Mouse (Mus musculus): ENCODE results near the gene BC107364. TPM values are rescaled to one million over a fixed set of nuclear protein-coding genes. Genes with fewer than 3 reads are reported as not detected.
"Not testable (repeated sequence)": the region's sequence is repeated elsewhere in the genome, so short reads cannot be mapped to it uniquely, and the experiment has no call there.

BC107364 gene
- polyA plus RNA-seq, 1 experiment from 2014 or later = not detected

GRCm38 (mm10) chr3:96494456-96494855, 42.4 kb upstream of the BC107364 start:
- not testable (repeated sequence) for H3K4me1 ChIP-seq (replicated peaks); ATAC-seq (ENCODE audit: low FRiP score); H3K27me3 ChIP-seq; H3K4me2 ChIP-seq; H3K9ac ChIP-seq; H3K27ac ChIP-seq; H3K4me3 ChIP-seq; H3K9me3 ChIP-seq; H3K36me3 ChIP-seq
- 94% methylated on average over 6 of the region's 11 CpGs for WGBS

GRCm38 (mm10) chr3:96489636-96490035, 37.5 kb upstream of the BC107364 start:
- not testable (repeated sequence) for H3K4me1 ChIP-seq (replicated peaks); H3K27me3 ChIP-seq; H3K4me3 ChIP-seq; H3K36me3 ChIP-seq; ATAC-seq (ENCODE audit: low FRiP score); H3K9me3 ChIP-seq; H3K9ac ChIP-seq
- peak overlapping the region; percentile 91 for H3K27ac ChIP-seq
- peak overlapping the region; percentile 25; the same call in 1 of the 2 replicates for H3K4me2 ChIP-seq
- 40% methylated on average over 7 of the region's 8 CpGs for WGBS

- H3K4me1 ChIP-seq (replicated peaks); H3K4me2 ChIP-seq; H3K9me3 ChIP-seq; H3K36me3 ChIP-seq; H3K9ac ChIP-seq: not testable (repeated sequence)
- 0% methylated on average over 9 of the region's 31 CpGs for WGBS
- ATAC-seq (ENCODE audit: low FRiP score) = peak; percentile 71
- Histone ChIP-seq H3K27me3 (peaks cover 12% of the 10 kb centered on the region), H3K4me3 (peak overlapping the region; percentile 27), H3K27ac (peak overlapping the region; percentile 91)
Observed at GRCm38 (mm10) chr3:96488907-96489629, 37.0 kb upstream of the BC107364 start.

- H3K4me2 ChIP-seq = peak overlapping the region; percentile 62
- peak overlapping the region; percentile 65 for H3K9ac ChIP-seq
- peak overlapping the region; percentile 83 for H3K27ac ChIP-seq
- peak; percentile 85 for ATAC-seq (ENCODE audit: low FRiP score)
- WGBS = 0% methylated on average over 3 of the region's 55 CpGs
- H3K4me1 ChIP-seq (replicated peaks); H3K36me3 ChIP-seq; H3K9me3 ChIP-seq: not testable (repeated sequence)
- peak overlapping the region; percentile 36 for H3K4me3 ChIP-seq
- H3K27me3 ChIP-seq = peaks cover 19% of the 10 kb centered on the region
Observed at GRCm38 (mm10) chr3:96488290-96488906, 36.3 kb upstream of the BC107364 start.

- Histone ChIP-seq H3K4me3 (peak overlapping the region; percentile 36), H3K9me3 (no peaks in the 10 kb centered on the region)
- WGBS = 4% methylated on average over 26 of the region's 26 CpGs
Observed at GRCm38 (mm10) chr3:96487596-96488289, 35.6 kb upstream of the BC107364 start.

GRCm38 (mm10) chr3:96486828-96487559, 34.9 kb upstream of the BC107364 start:
- 9% methylated on average over 9 of the region's 38 CpGs for WGBS
- ATAC-seq (ENCODE audit: low FRiP score) = peak; percentile 78
- peak overlapping the region; percentile 36 for H3K4me3 ChIP-seq
- H3K9ac ChIP-seq = 0 out of 2 replicates have a peak overlapping the region, but pooled peaks have one; percentile 51
- not testable (repeated sequence) for H3K9me3 ChIP-seq; H3K4me1 ChIP-seq (replicated peaks); H3K27ac ChIP-seq; H3K36me3 ChIP-seq
- H3K27me3 ChIP-seq = peaks cover 27% of the 10 kb centered on the region
- H3K4me2 ChIP-seq = peak overlapping the region; percentile 62

More at GRCm38 (mm10) chr3:96487596-96488289, 35.6 kb upstream of the BC107364 start:
- Histone ChIP-seq H3K27ac (peak overlapping the region; percentile 83), H3K27me3 (peaks cover 23% of the 10 kb centered on the region), H3K4me1 (replicated peaks) (peaks cover 4% of the 10 kb centered on the region; the same call in 1 of the 2 replicates), H3K36me3 (no peaks in the 10 kb centered on the region), H3K4me2 (peak overlapping the region; percentile 62), H3K9ac (peak overlapping the region; percentile 65)
- ATAC-seq (ENCODE audit: low FRiP score) = 0 out of 2 replicates have a peak, but pooled peaks have one; percentile 1

- H3K27me3 ChIP-seq = peaks cover 29% of the 10 kb centered on the region
- H3K27ac ChIP-seq; H3K4me3 ChIP-seq; H3K4me1 ChIP-seq (replicated peaks); H3K9me3 ChIP-seq; H3K9ac ChIP-seq; H3K36me3 ChIP-seq; H3K4me2 ChIP-seq: not testable (repeated sequence)
- peak; percentile 52 for ATAC-seq (ENCODE audit: low FRiP score)
- 6% methylated on average over 5 of the region's 34 CpGs for WGBS
Observed at GRCm38 (mm10) chr3:96486064-96486827, 34.1 kb upstream of the BC107364 start.

- no peaks in the 10 kb centered on the region for H3K36me3 ChIP-seq
- H3K9me3 ChIP-seq = no peaks in the 10 kb centered on the region
- ATAC-seq (ENCODE audit: low FRiP score) = no peak
- H3K4me2 ChIP-seq = no peak overlapping the region
- no peak overlapping the region for H3K4me3 ChIP-seq
- no peak overlapping the region for H3K9ac ChIP-seq
- peaks cover 4% of the 10 kb centered on the region; the same call in 1 of the 2 replicates for H3K4me1 ChIP-seq (replicated peaks)
- H3K27ac ChIP-seq = no peak overlapping the region
- H3K27me3 ChIP-seq = peaks cover 36% of the 10 kb centered on the region
- 89% methylated on average over 2 of the region's 2 CpGs for WGBS
Observed at GRCm38 (mm10) chr3:96485361-96485760, 33.3 kb upstream of the BC107364 start.

GRCm38 (mm10) chr3:96484921-96485320, 32.8 kb upstream of the BC107364 start:
- Histone ChIP-seq H3K9me3 (no peaks in the 10 kb centered on the region), H3K36me3 (no peaks in the 10 kb centered on the region), H3K4me3 (no peak overlapping the region), H3K27ac (no peak overlapping the region), H3K9ac (no peak overlapping the region), H3K4me2 (no peak overlapping the region), H3K4me1 (replicated peaks) (peaks cover 4% of the 10 kb centered on the region; the same call in 1 of the 2 replicates), H3K27me3 (peaks cover 36% of the 10 kb centered on the region)
- 79% methylated on average over 4 of the region's 4 CpGs for WGBS
- no peak for ATAC-seq (ENCODE audit: low FRiP score)

GRCm38 (mm10) chr3:96483946-96484345, 31.8 kb upstream of the BC107364 start:
- Histone ChIP-seq H3K9me3 (no peaks in the 10 kb centered on the region), H3K4me3 (no peak overlapping the region), H3K27me3 (peaks cover 43% of the 10 kb centered on the region), H3K4me1 (replicated peaks) (peaks cover 4% of the 10 kb centered on the region; the same call in 1 of the 2 replicates), H3K4me2 (no peak overlapping the region), H3K36me3 (no peaks in the 10 kb centered on the region), H3K9ac (no peak overlapping the region), H3K27ac (no peak overlapping the region)
- no peak for ATAC-seq (ENCODE audit: low FRiP score)
- 97% methylated on average over 2 of the region's 2 CpGs for WGBS

- H3K9me3 ChIP-seq; H3K4me1 ChIP-seq (replicated peaks); ATAC-seq (ENCODE audit: low FRiP score); H3K4me2 ChIP-seq; H3K27ac ChIP-seq; H3K9ac ChIP-seq; H3K36me3 ChIP-seq; H3K4me3 ChIP-seq: not testable (repeated sequence)
- WGBS = 55% methylated on average over 7 of the region's 7 CpGs
- H3K27me3 ChIP-seq = peaks cover 50% of the 10 kb centered on the region
Observed at GRCm38 (mm10) chr3:96483044-96483443, 30.9 kb upstream of the BC107364 start.

Data from hindbrain, embryonic 13.5 days (tissue).